27 mouse cellular contexts compared by ENCODE assay signal in genomic region chr6:94850121-94850520, GRCm38 (mm10).
DNase-seq lines count a peak whose midpoint lies in the region; ATAC-seq lines count a peak whose summit lies in the region.
"Had no signal": no experiment of that assay in that cellular context is flagged by ENCODE, and none has a peak within 500 bp of the region (broad histone marks: within the 10 kb centered on the region; RNA-seq: fewer than 3 reads in every experiment).

No protein-coding gene starts in this region.

- no peak overlapping the region for H3K4me3 ChIP-seq in heart, embryonic 16.5 days (ENCODE audit: low read length)
- no peak overlapping the region for H3K4me3 ChIP-seq in heart, embryonic 12.5 days
- no peak overlapping the region for H3K4me3 ChIP-seq in midbrain, embryonic 11.5 days (ENCODE audit: low read depth, low read length)
- H3K4me3 ChIP-seq in midbrain, embryonic 14.5 days (replicated peaks; ENCODE audit: low read depth, low read length): no peak overlapping the region
- no peak overlapping the region for H3K4me3 ChIP-seq in embryonic facial prominence, embryonic 15.5 days (replicated peaks)
- H3K4me3 ChIP-seq: heart, adult 2 months; liver, embryonic 15.5 days; lung, embryonic 15.5 days; midbrain, embryonic 13.5 days; neural tube, embryonic 15.5 days had no signal

- H3K27me3 ChIP-seq in heart, embryonic 16.5 days (ENCODE audit: control insufficient read depth, insufficient read depth, low read length): no peaks in the 10 kb centered on the region
- H3K27me3 ChIP-seq in heart, embryonic 12.5 days (replicated peaks): no peaks in the 10 kb centered on the region
- no peaks in the 10 kb centered on the region for H3K27me3 ChIP-seq in midbrain, embryonic 11.5 days (ENCODE audit: control insufficient read depth, insufficient read depth, low read length)
- no peaks in the 10 kb centered on the region for H3K27me3 ChIP-seq in midbrain, embryonic 14.5 days (ENCODE audit: control insufficient read depth, insufficient read depth, low read length)
- no peaks in the 10 kb centered on the region for H3K27me3 ChIP-seq in embryonic facial prominence, embryonic 15.5 days
- H3K27me3 ChIP-seq: liver, embryonic 15.5 days; lung, embryonic 15.5 days; midbrain, embryonic 13.5 days; neural tube, embryonic 15.5 days had no signal

- 42% methylated on average over 5 of the region's 5 CpGs for WGBS in heart, embryonic 16.5 days
- 60% methylated on average over 4 of the region's 5 CpGs for WGBS in heart, embryonic 12.5 days
- 89% methylated on average over 4 of the region's 5 CpGs for WGBS in midbrain, embryonic 11.5 days
- WGBS in midbrain, embryonic 14.5 days: 79% methylated on average over 5 of the region's 5 CpGs
- WGBS in embryonic facial prominence, embryonic 15.5 days: 31% methylated on average over 5 of the region's 5 CpGs

- DNase-seq in midbrain, embryonic 11.5 days (ENCODE audit: low spot score, missing footprints): peak; percentile 75
- DNase-seq in midbrain, embryonic 14.5 days: no peak
- no peak for DNase-seq in layer of hippocampus, adult 18-20 months (ENCODE audit: low spot score in 2 of 2)
- DNase-seq in embryo, embryonic 10 days (ENCODE audit: low spot score): no peak
- DNase-seq: adrenal gland, postnatal 14 days; B cell, adult 2 months; cerebellum, adult 11 months; cerebellum, adult 9-11 months; gastrocnemius, postnatal 25 days; heart, adult 2 months; kidney, adult 9 months; kidney, postnatal 10 days; layer of hippocampus, adult 9-11 months; lung, postnatal 36 days; retina, postnatal 1 day; right cerebral cortex, postnatal 14 days; thymus, postnatal 4 days had no signal

- H3K4me2 ChIP-seq in heart, embryonic 16.5 days (ENCODE audit: low read depth, low read length): no peak overlapping the region
- H3K4me2 ChIP-seq in heart, embryonic 12.5 days: no peak overlapping the region
- H3K4me2 ChIP-seq in midbrain, embryonic 11.5 days: no peak overlapping the region
- H3K4me2 ChIP-seq in midbrain, embryonic 14.5 days (ENCODE audit: low read length): no peak overlapping the region
- H3K4me2 ChIP-seq in embryonic facial prominence, embryonic 15.5 days (replicated peaks): no peak overlapping the region
- H3K4me2 ChIP-seq: hindbrain, embryonic 14.5 days; liver, embryonic 15.5 days; lung, embryonic 15.5 days; midbrain, embryonic 13.5 days; neural tube, embryonic 15.5 days had no signal

- no peaks in the 10 kb centered on the region for H3K36me3 ChIP-seq in heart, embryonic 16.5 days (ENCODE audit: control insufficient read depth, insufficient read depth)
- no peaks in the 10 kb centered on the region for H3K36me3 ChIP-seq in heart, embryonic 12.5 days
- H3K36me3 ChIP-seq in midbrain, embryonic 11.5 days (ENCODE audit: control insufficient read depth, insufficient read depth, low read length): no peaks in the 10 kb centered on the region
- no peaks in the 10 kb centered on the region for H3K36me3 ChIP-seq in midbrain, embryonic 14.5 days (ENCODE audit: control insufficient read depth, insufficient read depth, low read length)
- no peaks in the 10 kb centered on the region for H3K36me3 ChIP-seq in embryonic facial prominence, embryonic 15.5 days
- H3K36me3 ChIP-seq: liver, embryonic 15.5 days; lung, embryonic 15.5 days; midbrain, embryonic 13.5 days; neural tube, embryonic 15.5 days had no signal

- peak; percentile 41; the same call in 1 of the 2 replicates for ATAC-seq in heart, embryonic 16.5 days (replicated peaks; ENCODE audit: extremely low read depth, insufficient read depth, low FRiP score)
- no peak for ATAC-seq in heart, embryonic 12.5 days (ENCODE audit: insufficient number of reproducible peaks, low FRiP score)
- ATAC-seq in midbrain, embryonic 11.5 days (ENCODE audit: low FRiP score): no peak
- ATAC-seq in midbrain, embryonic 14.5 days (ENCODE audit: low FRiP score, low TSS enrichment): no peak
- no peak for ATAC-seq in embryonic facial prominence, embryonic 15.5 days (ENCODE audit: insufficient number of reproducible peaks, low FRiP score, low TSS enrichment, low read depth)
- ATAC-seq: forebrain, embryonic 14.5 days; intestine, postnatal 0 days; midbrain, embryonic 13.5 days had no signal

- H3K4me1 ChIP-seq in heart, embryonic 16.5 days (ENCODE audit: control insufficient read depth, insufficient read depth, low read length): peaks cover 6% of the 10 kb centered on the region
- H3K4me1 ChIP-seq in heart, embryonic 12.5 days (replicated peaks): 0 out of 2 replicates have a peak, but pooled peaks cover 4% of the 10 kb centered on the region
- no peaks in the 10 kb centered on the region for H3K4me1 ChIP-seq in midbrain, embryonic 11.5 days (ENCODE audit: control insufficient read depth, insufficient read depth, low read length)
- no peaks in the 10 kb centered on the region for H3K4me1 ChIP-seq in midbrain, embryonic 14.5 days (ENCODE audit: control insufficient read depth, insufficient read depth, low read length)
- H3K4me1 ChIP-seq in embryonic facial prominence, embryonic 15.5 days: peaks cover 13% of the 10 kb centered on the region; the same call in 1 of the 2 replicates
- H3K4me1 ChIP-seq: liver, embryonic 15.5 days; lung, embryonic 15.5 days; midbrain, embryonic 13.5 days; neural tube, embryonic 15.5 days had no signal

- no peak overlapping the region for H3K9ac ChIP-seq in heart, embryonic 16.5 days (ENCODE audit: low read length)
- no peak overlapping the region for H3K9ac ChIP-seq in heart, embryonic 12.5 days
- no peak overlapping the region for H3K9ac ChIP-seq in midbrain, embryonic 11.5 days (ENCODE audit: low read length)
- H3K9ac ChIP-seq in midbrain, embryonic 14.5 days (replicated peaks; ENCODE audit: low read length): no peak overlapping the region
- H3K9ac ChIP-seq in embryonic facial prominence, embryonic 15.5 days: no peak overlapping the region
- H3K9ac ChIP-seq: hindbrain, embryonic 14.5 days; liver, embryonic 15.5 days; lung, embryonic 15.5 days; midbrain, embryonic 13.5 days; neural tube, embryonic 15.5 days had no signal

- no peak overlapping the region for H3K27ac ChIP-seq in heart, embryonic 16.5 days (ENCODE audit: low read length)
- no peak overlapping the region for H3K27ac ChIP-seq in heart, embryonic 12.5 days (ENCODE audit: poor library complexity, severe bottlenecking)
- H3K27ac ChIP-seq in midbrain, embryonic 11.5 days (ENCODE audit: low read depth, low read length): no peak overlapping the region
- no peak overlapping the region for H3K27ac ChIP-seq in midbrain, embryonic 14.5 days (replicated peaks; ENCODE audit: low read depth, low read length)
- peak overlapping the region; percentile 51; the same call in 1 of the 2 replicates for H3K27ac ChIP-seq in embryonic facial prominence, embryonic 15.5 days (replicated peaks)
- H3K27ac ChIP-seq: heart, adult 2 months; hindbrain, embryonic 14.5 days; liver, embryonic 15.5 days; lung, embryonic 15.5 days; midbrain, embryonic 13.5 days; neural tube, embryonic 15.5 days had no signal

- H3K9me3 ChIP-seq in heart, embryonic 16.5 days (replicated peaks; ENCODE audit: control insufficient read depth, low read length): no peaks in the 10 kb centered on the region; the same call in 1 of the 2 replicates
- H3K9me3 ChIP-seq in heart, embryonic 12.5 days (replicated peaks): no peaks in the 10 kb centered on the region; the same call in 1 of the 2 replicates
- no peaks in the 10 kb centered on the region for H3K9me3 ChIP-seq in midbrain, embryonic 11.5 days (ENCODE audit: control insufficient read depth, low read length)
- H3K9me3 ChIP-seq in midbrain, embryonic 14.5 days (ENCODE audit: control insufficient read depth, low read length): no peaks in the 10 kb centered on the region
- no peaks in the 10 kb centered on the region for H3K9me3 ChIP-seq in embryonic facial prominence, embryonic 15.5 days (replicated peaks)
- H3K9me3 ChIP-seq: liver, embryonic 15.5 days; lung, embryonic 15.5 days; neural tube, embryonic 15.5 days had no signal
